Mouse (Mus musculus): ENCODE measurements around the gene Slc7a6. TPM values are rescaled to one million over a fixed set of nuclear protein-coding genes. Genes with fewer than 3 reads are reported as not detected.

The Slc7a6 gene
- polyA plus RNA-seq (2014; fragmentation: Nextera tagmentation; extraction: Ambion mirVana): 106 and 121 TPM in 2 replicates

DNA sequence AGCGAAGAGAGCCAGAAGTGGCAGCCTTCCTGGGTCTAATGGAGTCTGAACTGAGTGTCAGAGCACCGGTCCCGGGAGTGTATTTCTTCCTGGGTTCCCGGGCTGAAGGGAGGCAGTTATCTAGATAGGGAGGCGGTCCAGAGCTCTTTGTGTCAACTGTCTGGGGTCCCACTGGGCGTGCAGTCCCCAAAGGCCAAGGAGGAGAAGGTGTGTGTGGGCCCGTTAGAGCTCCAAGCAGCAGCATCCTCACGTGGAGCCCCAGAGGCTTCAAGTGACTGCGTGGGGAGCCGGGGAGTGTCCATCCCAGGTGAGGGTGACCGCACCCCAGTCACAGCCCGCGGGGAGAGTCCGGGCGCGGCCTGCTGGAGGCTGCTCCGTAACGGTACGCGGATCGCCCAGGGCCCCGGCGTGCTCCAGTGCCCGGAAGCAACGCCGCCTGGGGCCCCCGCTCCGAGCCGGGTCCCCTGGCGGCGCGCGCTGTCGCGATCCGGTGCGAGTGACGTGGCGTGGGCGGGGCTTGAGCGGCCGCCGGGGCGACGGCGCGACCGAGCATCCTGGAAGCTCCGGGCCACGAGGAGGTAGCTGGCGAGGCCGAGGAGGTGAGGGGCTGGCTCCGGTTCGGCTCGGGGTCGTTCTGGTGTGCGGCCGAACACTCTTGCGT, at the start of gene Slc7a6:
Gene Slc7a6, plus strand, starts transcription at position 502 of the 661 bp plus-strand sequence.
- Histone ChIP-seq H3K9ac (ENCODE audit: low read length) (peak within 1 kb of the TSS; percentile 94), H3K9me3 (ENCODE audit: control insufficient read depth, low read length) (no peaks in the 10 kb centered on the region), H3K27me3 (ENCODE audit: control insufficient read depth, insufficient read depth, low read length) (no peaks in the 10 kb centered on the region), H3K4me1 (ENCODE audit: control insufficient read depth, insufficient read depth, low read length) (peaks cover 2% of the 10 kb centered on the region; the same call in 1 of the 2 replicates), H3K36me3 (ENCODE audit: control insufficient read depth, insufficient read depth, low read length) (peaks cover 3% of the 10 kb centered on the region; the same call in 1 of the 2 replicates), H3K27ac (ENCODE audit: low read depth, low read length) (peak within 1 kb of the TSS; percentile 86), H3K4me2 (ENCODE audit: low read depth) (peak within 1 kb of the TSS; percentile 92), H3K4me3 (ENCODE audit: low read depth, low read length) (peak within 1 kb of the TSS; percentile 83)
- WGBS: under 1% methylated on average over 50 of the region's 59 CpGs
- peak; percentile 89 for DNase-seq (ENCODE audit: low spot score)
- ATAC-seq (ENCODE audit: insufficient read depth, low FRiP score, low TSS enrichment): peak; percentile 91

DNA sequence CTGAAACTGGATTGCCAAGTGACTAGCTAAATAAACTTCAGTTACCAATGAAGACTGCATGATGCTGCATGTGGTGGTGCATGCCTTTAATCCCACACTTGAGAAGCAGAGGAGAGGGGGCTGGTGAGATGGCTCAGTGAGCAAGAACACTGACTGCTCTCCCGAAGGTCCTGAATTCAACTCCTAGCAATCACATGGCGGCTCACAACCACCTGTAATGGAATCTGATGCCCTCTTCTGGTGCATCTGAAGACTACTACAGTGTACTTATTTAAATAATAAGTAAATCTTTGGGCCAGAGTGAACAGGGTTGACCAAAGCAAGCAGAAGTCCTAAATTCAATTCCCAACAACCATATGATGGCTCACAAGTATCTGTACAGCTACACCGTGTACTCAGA, 45.2 kb upstream of the Slc7a6 start:
- no peak overlapping the region for H3K27ac ChIP-seq (ENCODE audit: low read depth, low read length)
- DNase-seq (ENCODE audit: low spot score) (no peak), ATAC-seq (ENCODE audit: insufficient read depth, low FRiP score, low TSS enrichment) (no peak)
- no peaks in the 10 kb centered on the region for H3K9me3 ChIP-seq (ENCODE audit: control insufficient read depth, low read length)
- H3K36me3 ChIP-seq (ENCODE audit: control insufficient read depth, insufficient read depth, low read length): 0 out of 2 replicates have a peak, but pooled peaks cover 2% of the 10 kb centered on the region
- H3K27me3 ChIP-seq (ENCODE audit: control insufficient read depth, insufficient read depth, low read length): no peaks in the 10 kb centered on the region
- H3K4me2 ChIP-seq (ENCODE audit: low read depth): no peak overlapping the region
- no peak overlapping the region for H3K4me3 ChIP-seq (ENCODE audit: low read depth, low read length)
- H3K4me1 ChIP-seq (ENCODE audit: control insufficient read depth, insufficient read depth, low read length): no peaks in the 10 kb centered on the region
- WGBS: 86% methylated on average over 3 of the region's 3 CpGs
- no peak overlapping the region for H3K9ac ChIP-seq (ENCODE audit: low read length)

DNA sequence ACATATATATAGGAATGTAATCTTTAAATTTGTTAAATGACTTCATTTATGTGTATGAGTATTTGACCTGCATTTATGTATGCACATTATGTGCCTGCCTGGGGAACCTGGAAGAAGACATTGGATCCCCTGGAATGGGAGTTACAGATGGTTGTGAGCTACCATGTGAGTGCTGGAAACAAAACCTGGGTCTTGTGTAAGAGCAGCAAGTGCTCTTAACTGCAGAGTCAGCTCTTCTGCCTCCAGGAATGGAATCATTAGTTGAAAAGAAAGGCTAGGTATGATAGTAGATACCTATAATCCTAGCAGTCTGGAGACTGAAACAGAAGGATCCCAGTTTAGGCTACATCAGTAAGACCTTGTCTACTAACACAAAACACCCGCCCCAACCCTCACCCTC, 42.6 kb upstream of the Slc7a6 start:
- DNase-seq (ENCODE audit: low spot score): no peak
- Histone ChIP-seq H3K4me3 (ENCODE audit: low read depth, low read length) (no peak overlapping the region), H3K36me3 (ENCODE audit: control insufficient read depth, insufficient read depth, low read length) (0 out of 2 replicates have a peak, but pooled peaks cover 4% of the 10 kb centered on the region), H3K27ac (ENCODE audit: low read depth, low read length) (no peak overlapping the region), H3K4me1 (ENCODE audit: control insufficient read depth, insufficient read depth, low read length) (no peaks in the 10 kb centered on the region), H3K27me3 (ENCODE audit: control insufficient read depth, insufficient read depth, low read length) (no peaks in the 10 kb centered on the region), H3K4me2 (ENCODE audit: low read depth) (no peak overlapping the region), H3K9ac (ENCODE audit: low read length) (no peak overlapping the region), H3K9me3 (ENCODE audit: control insufficient read depth, low read length) (no peaks in the 10 kb centered on the region)
- no peak for ATAC-seq (ENCODE audit: insufficient read depth, low FRiP score, low TSS enrichment)
- WGBS: 94% methylated on average over 1 of the region's 1 CpGs

DNA sequence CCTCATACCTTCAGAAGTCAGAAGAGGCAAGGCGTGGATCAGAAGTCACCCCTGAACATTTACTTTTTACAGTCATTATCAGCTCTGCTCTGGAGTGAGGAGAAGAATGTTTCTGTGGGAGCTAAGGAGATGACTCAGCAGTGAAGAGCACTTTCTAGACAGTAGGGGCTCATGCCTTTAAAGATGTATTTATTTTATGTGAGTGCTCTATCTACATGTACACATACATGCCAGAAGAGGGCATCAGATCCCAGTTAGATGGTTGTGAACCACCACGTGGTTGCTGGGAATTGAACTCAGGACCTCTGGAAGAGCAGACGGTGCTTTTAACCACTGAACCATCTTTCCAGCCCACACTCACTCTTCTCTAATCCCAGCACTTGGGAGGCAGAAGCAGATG, 41.6 kb upstream of the Slc7a6 start:
- no peaks in the 10 kb centered on the region for H3K4me1 ChIP-seq (ENCODE audit: control insufficient read depth, insufficient read depth, low read length)
- H3K27ac ChIP-seq (ENCODE audit: low read depth, low read length): no peak overlapping the region
- no peak overlapping the region for H3K9ac ChIP-seq (ENCODE audit: low read length)
- H3K36me3 ChIP-seq (ENCODE audit: control insufficient read depth, insufficient read depth, low read length): peaks cover 4% of the 10 kb centered on the region; the same call in 1 of the 2 replicates
- H3K4me2 ChIP-seq (ENCODE audit: low read depth): no peak overlapping the region
- DNase-seq (ENCODE audit: low spot score): no peak
- no peak overlapping the region for H3K4me3 ChIP-seq (ENCODE audit: low read depth, low read length)
- H3K9me3 ChIP-seq (ENCODE audit: control insufficient read depth, low read length): no peaks in the 10 kb centered on the region
- H3K27me3 ChIP-seq (ENCODE audit: control insufficient read depth, insufficient read depth, low read length): no peaks in the 10 kb centered on the region
- WGBS: 83% methylated on average over 3 of the region's 3 CpGs
- no peak for ATAC-seq (ENCODE audit: insufficient read depth, low FRiP score, low TSS enrichment)

DNA sequence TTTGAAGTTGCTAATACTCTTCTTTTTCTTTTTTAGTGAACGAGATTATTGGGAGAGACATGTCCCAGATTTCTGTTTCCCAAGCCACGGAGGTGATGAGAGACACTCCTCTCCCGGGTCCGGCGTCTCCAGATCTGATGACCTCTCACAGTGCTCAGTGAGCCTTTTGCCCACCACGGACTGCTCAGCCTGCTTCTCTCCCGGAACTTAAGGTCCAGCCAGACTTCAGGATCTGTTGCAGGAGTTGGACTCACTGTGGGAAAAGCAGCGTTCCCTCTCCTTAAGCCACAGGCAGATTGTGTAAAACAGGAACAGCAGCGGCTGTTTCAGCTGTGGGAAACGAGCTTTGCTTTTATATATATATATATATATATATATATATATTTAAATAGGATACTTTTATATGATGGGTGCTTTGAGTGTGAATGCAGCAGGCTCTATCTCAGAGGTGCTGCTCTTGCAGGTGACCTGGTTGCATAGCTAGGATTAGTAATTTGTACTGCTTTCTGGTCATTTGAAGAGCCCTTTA, 40.7 kb upstream of the Slc7a6 start:
- H3K36me3 ChIP-seq (ENCODE audit: control insufficient read depth, insufficient read depth, low read length): peaks cover 4% of the 10 kb centered on the region; the same call in 1 of the 2 replicates

DNA sequence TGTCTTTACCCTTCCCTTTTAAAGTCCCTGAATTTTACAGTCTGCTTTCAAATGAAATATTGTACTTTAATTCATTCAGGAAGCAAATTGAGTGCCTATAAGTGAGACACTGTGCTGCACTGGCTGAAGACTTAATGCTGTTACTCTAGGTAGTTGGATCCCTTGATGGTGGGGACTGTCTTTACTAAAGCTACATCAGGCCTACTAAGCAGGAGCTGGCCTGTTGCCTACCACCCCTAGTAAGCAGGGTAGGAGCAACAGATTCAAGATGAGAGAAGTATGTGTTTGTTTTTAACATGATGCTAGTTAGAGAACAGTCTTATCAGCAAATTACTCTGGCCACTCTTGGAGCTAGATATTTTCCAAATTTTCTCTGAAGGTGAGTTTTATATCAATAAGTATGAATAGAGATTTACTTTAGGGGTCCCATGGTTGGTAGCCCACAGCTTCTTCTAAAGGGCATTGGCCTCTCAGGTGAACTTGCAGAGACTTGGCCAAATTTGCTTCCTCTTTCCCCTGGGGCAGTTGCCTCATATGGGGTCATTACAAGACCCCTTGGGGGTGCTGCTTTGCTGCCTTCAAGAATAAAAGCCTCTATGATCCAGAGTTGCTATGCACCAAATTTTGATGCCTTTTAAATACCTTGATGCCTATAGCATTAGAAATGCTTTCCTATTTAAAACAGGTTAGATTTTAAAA, 39.3 kb upstream of the Slc7a6 start:
- H3K9ac ChIP-seq (ENCODE audit: low read length): no peak overlapping the region
- H3K4me3 ChIP-seq (ENCODE audit: low read depth, low read length): no peak overlapping the region
- H3K4me2 ChIP-seq (ENCODE audit: low read depth): no peak overlapping the region
- DNase-seq (ENCODE audit: low spot score) (no peak), ATAC-seq (ENCODE audit: insufficient read depth, low FRiP score, low TSS enrichment) (no peak)
- H3K9me3 ChIP-seq (ENCODE audit: control insufficient read depth, low read length): no peaks in the 10 kb centered on the region
- no peak overlapping the region for H3K27ac ChIP-seq (ENCODE audit: low read depth, low read length)
- H3K27me3 ChIP-seq (ENCODE audit: control insufficient read depth, insufficient read depth, low read length): peaks cover 10% of the 10 kb centered on the region
- peaks cover 4% of the 10 kb centered on the region; the same call in 1 of the 2 replicates for H3K36me3 ChIP-seq (ENCODE audit: control insufficient read depth, insufficient read depth, low read length)
- H3K4me1 ChIP-seq (ENCODE audit: control insufficient read depth, insufficient read depth, low read length): no peaks in the 10 kb centered on the region

More for the DNA sequence above, 40.7 kb upstream of the Slc7a6 start:
- Histone ChIP-seq H3K4me1 (ENCODE audit: control insufficient read depth, insufficient read depth, low read length) (no peaks in the 10 kb centered on the region), H3K9me3 (ENCODE audit: control insufficient read depth, low read length) (no peaks in the 10 kb centered on the region), H3K4me3 (ENCODE audit: low read depth, low read length) (no peak overlapping the region), H3K9ac (ENCODE audit: low read length) (no peak overlapping the region), H3K27me3 (ENCODE audit: control insufficient read depth, insufficient read depth, low read length) (no peaks in the 10 kb centered on the region), H3K27ac (ENCODE audit: low read depth, low read length) (no peak overlapping the region), H3K4me2 (ENCODE audit: low read depth) (no peak overlapping the region)
- no peak for ATAC-seq (ENCODE audit: insufficient read depth, low FRiP score, low TSS enrichment)
- DNase-seq (ENCODE audit: low spot score): no peak
- 94% methylated on average over 10 of the region's 10 CpGs for whole genome bisulfite sequencing

DNA sequence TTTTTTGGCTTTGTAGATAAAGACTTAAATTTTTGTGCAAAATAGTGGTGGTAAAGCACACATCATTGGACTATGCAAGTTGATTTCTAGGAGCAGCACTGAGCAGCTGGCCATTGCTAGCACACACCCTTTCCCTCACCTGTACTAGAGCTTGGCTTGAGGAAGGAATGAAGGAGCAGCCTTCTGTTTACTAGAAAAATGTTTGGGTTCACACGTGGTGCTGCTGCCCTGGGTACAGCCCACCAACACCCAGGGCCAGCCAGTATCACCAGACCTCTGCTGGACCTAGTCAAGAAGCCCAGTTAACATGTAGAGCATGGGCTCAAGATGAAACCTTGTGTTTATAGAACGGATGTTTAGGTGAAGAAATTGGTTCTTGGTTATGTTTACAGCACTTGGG, 38.7 kb upstream of the Slc7a6 start:
- no peak for DNase-seq (ENCODE audit: low spot score)
- Histone ChIP-seq H3K4me2 (ENCODE audit: low read depth) (no peak overlapping the region), H3K9me3 (ENCODE audit: control insufficient read depth, low read length) (no peaks in the 10 kb centered on the region), H3K9ac (ENCODE audit: low read length) (no peak overlapping the region), H3K36me3 (ENCODE audit: control insufficient read depth, insufficient read depth, low read length) (peaks cover 4% of the 10 kb centered on the region; the same call in 1 of the 2 replicates), H3K27me3 (ENCODE audit: control insufficient read depth, insufficient read depth, low read length) (peaks cover 17% of the 10 kb centered on the region), H3K4me1 (ENCODE audit: control insufficient read depth, insufficient read depth, low read length) (no peaks in the 10 kb centered on the region), H3K4me3 (ENCODE audit: low read depth, low read length) (no peak overlapping the region), H3K27ac (ENCODE audit: low read depth, low read length) (no peak overlapping the region)
- WGBS: 87% methylated on average over 2 of the region's 2 CpGs
- no peak for ATAC-seq (ENCODE audit: insufficient read depth, low FRiP score, low TSS enrichment)

DNA sequence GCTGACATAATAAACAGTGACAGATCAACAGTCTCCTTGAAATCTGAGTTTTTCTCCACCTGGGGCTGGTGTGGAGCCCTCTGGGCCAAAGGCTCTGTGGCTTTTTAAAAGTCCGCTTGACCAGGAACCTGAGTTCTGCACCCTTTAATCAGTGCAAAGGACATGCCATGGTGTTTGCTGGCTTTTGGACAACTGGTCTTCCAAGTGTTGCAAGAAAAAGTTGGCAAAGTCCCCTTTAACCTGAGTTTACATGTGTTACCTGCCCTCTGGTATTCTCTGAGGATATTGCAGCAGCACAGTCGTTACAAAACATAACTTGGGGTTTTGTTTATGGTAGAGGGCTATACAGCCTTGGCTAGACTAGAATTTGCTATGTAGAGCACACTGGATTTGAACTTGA, 38.2 kb upstream of the Slc7a6 start:
- peaks cover 4% of the 10 kb centered on the region; the same call in 1 of the 2 replicates for H3K36me3 ChIP-seq (ENCODE audit: control insufficient read depth, insufficient read depth, low read length)
- H3K4me1 ChIP-seq (ENCODE audit: control insufficient read depth, insufficient read depth, low read length): no peaks in the 10 kb centered on the region
- H3K9me3 ChIP-seq (ENCODE audit: control insufficient read depth, low read length): no peaks in the 10 kb centered on the region
- H3K4me3 ChIP-seq (ENCODE audit: low read depth, low read length): no peak overlapping the region
- H3K9ac ChIP-seq (ENCODE audit: low read length): no peak overlapping the region
- peaks cover 22% of the 10 kb centered on the region for H3K27me3 ChIP-seq (ENCODE audit: control insufficient read depth, insufficient read depth, low read length)
- no peak overlapping the region for H3K4me2 ChIP-seq (ENCODE audit: low read depth)
- ATAC-seq (ENCODE audit: insufficient read depth, low FRiP score, low TSS enrichment) (no peak), DNase-seq (ENCODE audit: low spot score) (no peak)
- H3K27ac ChIP-seq (ENCODE audit: low read depth, low read length): no peak overlapping the region
- 86% methylated on average over 2 of the region's 2 CpGs for WGBS
